Mouse (Mus musculus): Measurements from ENCODE around the gene Atpaf1.

DNA sequence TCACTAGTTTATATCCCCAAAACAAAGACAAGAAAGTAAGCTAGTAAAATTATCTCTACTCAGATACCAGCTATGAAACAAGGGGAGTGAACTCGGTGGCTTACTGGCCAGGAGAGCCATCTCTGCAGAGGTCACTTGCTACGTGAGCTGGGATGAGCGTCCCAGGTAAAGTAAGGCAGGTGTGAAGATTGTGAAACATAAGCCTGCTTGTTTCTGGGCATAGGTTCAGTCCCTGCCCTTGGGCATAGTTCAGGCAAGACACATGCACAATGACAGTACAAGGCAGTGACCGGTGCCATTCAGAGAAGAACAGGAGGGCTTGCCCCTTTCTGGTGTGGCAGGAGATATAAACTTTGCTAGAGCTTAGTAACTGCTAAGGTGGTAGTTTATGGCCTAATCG, 31.0 kb downstream of the Atpaf1 start:
- TF ChIP-seq GATA1 (IDR thresholded peaks at IDR 0.05; ENCODE audit: borderline replicate concordance, low read length) (no peak), FLI1 (IDR thresholded peaks at IDR 0.05; ENCODE audit: low read length) (no peak)

Measured in megakaryocyte, embryonic 14.5 days (primary cell).